Mouse (Mus musculus) cerebellum, adult 11-12 months (tissue): ENCODE data around the gene Tcerg1l.

Experiments
- DNase-seq: peaks from one replicate; pipeline ENCODE4 v3.0.0; 2022

Gene Tcerg1l

GRCm38 (mm10) chr7:138356655-138357449, 40.7 kb downstream of the Tcerg1l start:
- no peak for DNase-seq

GRCm38 (mm10) chr7:138345451-138345850, 52.1 kb downstream of the Tcerg1l start:
- DNase-seq = no peak

DNA sequence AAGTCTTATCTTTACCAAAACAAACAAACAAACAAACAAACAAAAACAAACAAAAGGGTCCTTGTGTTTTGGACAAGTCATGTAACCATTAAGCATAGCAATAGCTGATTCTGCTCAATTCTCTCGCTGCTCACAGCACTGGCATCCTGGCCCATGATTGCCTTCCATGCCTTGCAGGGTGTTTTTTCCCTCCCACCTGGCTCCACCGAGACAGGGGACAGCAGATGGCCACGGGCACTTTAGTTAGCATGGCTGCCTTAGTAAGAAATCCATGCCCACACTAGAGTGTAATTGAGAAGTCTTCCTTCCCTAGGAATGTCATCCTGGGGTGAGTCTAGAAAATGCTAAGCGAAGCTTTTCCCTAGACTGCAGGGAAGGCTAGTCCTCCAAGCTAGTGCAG, 59.1 kb downstream of the Tcerg1l start:
- DNase-seq = no peak

DNA sequence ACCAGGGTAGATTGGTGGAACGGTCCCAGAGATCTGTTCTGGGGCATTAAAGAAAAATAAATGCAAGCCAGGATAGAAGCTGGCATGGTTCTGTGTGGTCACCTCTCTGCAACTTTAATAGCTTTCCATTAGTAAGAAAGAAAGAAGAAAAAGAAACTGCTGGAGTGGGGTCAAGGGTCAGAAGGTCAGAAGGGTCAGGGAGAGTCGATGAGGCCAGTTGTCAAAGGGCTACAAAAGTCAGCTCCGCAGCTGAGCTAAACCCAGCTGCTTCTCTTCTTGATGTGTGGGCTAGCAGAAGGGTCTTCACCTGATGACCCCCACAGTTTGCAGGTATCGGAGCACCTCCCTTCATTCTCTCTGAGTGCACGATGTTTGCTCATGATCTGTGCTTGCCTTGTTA, 59.6 kb downstream of the Tcerg1l start:
- DNase-seq = no peak

- DNase-seq = no peak
These were observed 64.9 kb downstream of the Tcerg1l start for GRCm38 (mm10) chr7:138332504-138333168.

DNA sequence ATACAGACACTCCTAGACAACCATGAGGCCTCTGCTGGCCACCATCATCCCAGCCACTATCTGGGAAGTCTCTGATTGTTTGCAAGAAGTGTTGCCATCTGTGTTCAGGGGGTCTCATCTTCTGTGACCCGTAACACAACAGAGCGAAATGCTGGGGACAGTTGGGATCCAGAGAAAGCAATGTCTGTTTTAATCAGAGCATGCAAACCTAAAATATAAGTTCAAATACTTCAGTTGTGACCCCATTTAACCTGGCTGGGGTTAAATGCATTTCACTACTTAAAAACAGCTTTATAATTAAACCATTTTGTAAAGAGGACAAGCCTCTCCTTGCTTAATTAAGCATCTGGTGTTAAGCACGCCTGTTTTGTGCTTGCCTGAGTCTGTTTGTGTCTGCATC, 66.3 kb downstream of the Tcerg1l start:
- no peak for DNase-seq

DNA sequence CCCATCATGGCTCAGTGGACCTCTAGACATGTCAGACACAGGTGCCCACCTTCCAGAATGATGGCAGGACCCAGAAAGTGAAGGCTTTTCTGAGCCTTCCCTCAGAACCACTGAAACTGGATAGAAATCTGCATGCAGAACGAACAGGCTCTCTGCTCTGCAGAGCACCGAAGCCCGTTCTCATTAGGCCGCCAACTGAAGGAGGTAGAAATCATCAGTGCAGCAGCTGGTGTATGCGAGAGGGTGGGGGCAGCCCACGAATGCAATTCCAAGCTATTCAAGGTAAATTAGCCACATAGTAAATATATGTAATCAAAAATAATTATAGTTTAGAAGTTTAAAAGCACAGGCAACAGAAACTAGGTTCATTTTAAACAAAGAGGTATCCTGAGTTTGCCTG, 68.9 kb downstream of the Tcerg1l start:
- DNase-seq = no peak

GRCm38 (mm10) chr7:138326760-138327159, 70.8 kb downstream of the Tcerg1l start:
- DNase-seq = no peak

DNA sequence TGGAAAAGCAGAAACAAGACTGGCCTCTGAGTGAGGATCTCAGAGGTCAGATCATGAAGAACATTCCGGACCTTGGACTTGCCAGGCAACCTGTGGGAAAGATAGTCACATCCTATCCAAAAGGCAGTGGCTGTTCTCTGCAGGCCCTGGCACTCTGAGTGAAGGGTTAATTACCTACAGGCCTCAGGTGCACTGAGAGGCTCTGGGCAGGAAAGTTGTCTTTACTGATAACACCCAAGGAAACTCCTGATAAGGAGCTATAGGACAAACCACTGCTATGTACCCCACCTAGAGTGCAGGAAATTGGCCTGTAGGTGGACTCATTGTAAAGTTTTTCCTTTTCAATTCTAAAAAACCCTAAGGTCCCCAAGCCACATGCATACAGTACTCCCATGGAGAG, 83.8 kb downstream of the Tcerg1l start:
- DNase-seq = no peak

DNA sequence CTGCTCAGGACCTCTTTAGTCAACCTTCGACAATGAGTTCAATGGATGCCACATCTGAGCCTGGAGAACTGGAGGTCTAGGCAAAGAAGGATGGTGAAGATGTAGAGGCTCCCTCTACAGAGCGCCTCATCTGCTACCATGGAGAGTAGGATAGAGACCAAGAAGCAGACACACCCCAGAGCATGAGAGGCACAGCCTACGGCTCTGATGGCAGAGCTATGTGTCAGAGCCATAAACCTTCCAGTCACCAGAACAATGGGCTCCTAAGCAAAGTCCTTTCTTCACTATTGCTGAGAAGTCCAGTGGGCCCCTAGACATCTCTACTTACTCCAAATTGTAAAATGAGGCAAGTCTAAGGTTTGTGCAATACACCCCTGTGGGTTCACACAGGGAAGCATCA, 91.4 kb downstream of the Tcerg1l start:
- no peak for DNase-seq

- no peak for DNase-seq
These were observed 112.7 kb downstream of the Tcerg1l start for GRCm38 (mm10) chr7:138284790-138285189.

DNA sequence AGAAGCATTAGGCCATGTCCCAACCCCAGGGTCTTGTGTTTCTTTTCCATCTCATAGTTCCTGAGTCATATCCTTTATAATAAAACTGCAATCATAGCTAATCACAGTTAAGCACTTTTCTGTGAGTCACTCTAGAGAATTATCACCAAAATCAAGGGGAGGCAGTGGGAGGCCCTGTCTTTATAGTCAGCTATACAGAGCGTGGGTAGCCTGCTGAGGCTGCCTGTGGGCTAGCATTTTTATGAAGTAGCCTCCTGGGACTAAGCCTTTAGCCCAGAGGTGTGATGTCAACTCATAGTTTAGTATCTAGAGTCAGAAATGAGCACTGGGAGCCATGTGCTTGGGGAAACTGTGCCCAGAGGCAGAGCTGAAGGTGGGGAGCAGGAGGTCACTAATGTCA, 122.3 kb downstream of the Tcerg1l start:
- no peak for DNase-seq

- no peak for DNase-seq
These were observed 126.2 kb downstream of the Tcerg1l start for GRCm38 (mm10) chr7:138271328-138271727.

DNA sequence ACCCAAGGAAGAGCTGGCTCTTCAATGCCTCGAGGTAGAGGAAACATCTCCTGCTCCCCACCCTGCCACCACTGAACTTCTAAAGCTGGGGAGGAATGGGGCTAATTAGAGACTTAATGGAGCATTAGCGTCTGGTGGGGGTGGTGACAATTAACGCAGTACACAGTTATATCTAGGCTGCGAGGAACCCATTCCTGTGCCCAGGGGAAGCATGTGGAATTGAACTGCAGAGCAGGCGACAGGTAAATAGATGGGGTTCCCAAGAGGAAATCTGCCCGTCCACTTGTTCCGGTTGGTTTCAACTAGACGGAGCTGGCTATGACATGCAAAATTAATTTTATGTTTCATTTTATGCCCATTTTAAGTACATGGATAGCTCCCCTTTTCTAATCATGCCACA, 128.1 kb downstream of the Tcerg1l start:
- no peak for DNase-seq

DNA sequence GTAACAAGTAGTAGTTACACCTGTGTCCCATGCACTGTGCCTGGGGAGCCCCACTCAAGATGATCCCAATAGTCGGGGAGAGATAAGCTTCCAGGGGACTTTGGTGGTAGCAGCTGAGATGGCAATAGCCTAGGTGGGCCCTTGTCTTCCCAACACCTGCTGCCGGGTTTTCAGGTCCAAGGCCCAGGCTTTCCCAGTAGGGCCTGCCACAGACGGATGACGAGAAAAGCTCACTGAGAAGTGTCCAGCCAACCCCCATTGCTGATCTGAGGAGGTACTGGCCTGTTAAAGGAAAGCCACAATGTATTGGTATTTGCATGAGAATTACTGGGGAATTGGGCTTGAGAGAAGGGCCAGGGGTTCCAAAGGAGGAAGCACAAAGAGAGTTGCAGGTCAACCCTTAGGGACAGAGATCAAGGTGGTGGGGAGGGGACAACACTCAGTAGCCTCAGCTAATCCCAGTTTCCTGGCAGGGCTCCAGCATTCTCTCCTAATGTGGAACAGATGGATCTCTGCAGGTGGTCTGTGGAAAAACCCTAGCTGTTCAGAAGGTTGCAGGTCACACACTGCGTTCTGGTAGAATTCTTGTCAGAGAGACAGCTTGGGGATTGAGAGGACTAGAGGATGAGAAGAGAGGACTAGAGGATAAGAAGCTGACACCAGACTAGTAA, 129.4 kb downstream of the Tcerg1l start:
- peak; percentile 89 for DNase-seq

GRCm38 (mm10) chr7:138248612-138249011, 148.9 kb downstream of the Tcerg1l start:
- DNase-seq = no peak

DNA sequence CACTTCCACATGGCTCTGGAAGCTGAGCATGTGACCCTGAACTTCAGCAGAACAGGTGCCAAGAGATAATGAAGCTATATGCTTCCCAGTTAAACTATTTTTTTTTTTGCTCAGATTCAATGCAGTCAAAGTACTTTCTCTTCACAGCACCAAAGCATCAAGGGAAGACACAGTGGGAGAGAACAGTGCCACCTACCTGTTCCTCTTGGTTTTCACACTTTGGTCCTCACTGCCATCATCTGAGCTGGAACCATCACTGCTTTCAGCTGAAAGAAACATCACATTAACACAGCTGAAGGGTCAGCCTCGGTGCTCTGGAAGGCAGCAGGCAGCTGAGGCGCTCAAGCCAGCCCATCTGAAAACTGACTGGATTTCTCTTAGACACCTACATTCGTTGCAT, 149.4 kb downstream of the Tcerg1l start:
- DNase-seq = no peak

DNA sequence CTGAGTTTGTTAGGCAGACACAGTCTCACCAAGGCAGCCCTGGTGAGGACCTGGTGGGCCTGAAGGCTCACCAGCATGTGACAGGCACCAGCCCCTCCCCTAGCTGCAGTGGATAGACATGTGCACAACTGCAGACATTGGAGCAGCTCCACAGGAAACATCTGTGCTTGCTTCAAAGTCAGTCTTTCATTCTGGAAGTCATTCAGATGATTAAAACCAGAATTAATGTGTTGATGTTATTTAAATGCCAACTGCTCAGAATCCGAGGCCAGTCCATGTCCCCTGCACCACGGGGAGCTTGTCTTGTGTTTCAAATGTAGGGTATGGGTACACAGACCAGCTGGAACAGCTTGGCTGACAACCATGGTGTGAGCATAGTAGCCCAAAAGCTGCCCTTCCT, 150.8 kb downstream of the Tcerg1l start:
- no peak for DNase-seq

DNA sequence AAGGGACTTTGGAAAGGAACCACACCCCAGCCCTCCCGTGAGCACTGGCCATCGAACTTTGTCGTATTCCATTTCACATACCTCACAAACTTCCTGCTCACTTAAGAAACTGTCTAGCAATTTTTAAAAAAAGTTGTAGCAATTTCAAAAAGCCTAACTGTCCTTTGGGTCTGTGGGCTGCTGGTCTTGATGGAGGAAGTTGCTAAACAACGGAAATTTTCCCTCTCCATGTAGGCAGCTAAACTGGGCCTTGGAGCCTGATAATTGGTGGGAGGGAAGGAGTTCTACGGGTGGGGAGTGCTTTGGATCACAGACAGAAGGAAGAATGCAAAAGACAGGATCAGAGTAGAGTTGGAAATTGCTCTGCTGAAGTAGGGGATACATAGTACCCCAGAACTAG, 155.3 kb downstream of the Tcerg1l start:
- no peak for DNase-seq

- no peak for DNase-seq
These were observed 159.8 kb downstream of the Tcerg1l start for GRCm38 (mm10) chr7:138237708-138238225.

DNA sequence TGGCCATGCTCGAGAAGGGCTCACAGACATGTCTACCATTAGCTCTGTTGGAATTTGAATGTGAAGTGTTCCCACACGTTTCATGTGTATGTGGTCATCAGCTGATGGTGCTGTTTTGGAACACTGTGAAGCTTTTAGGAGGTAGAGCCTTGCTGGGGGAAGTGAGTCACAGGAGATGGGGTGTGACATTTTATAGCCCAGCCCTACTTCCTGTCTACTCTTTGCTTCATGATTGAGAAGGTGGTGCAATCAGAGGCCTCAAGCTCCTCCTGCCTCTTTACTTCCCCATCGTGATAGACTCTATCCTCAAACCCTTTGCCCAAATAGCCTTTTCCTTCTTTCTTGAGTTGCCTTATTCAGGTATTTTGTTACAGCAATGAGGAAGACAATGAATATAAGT, 173.3 kb downstream of the Tcerg1l start:
- no peak for DNase-seq

DNA sequence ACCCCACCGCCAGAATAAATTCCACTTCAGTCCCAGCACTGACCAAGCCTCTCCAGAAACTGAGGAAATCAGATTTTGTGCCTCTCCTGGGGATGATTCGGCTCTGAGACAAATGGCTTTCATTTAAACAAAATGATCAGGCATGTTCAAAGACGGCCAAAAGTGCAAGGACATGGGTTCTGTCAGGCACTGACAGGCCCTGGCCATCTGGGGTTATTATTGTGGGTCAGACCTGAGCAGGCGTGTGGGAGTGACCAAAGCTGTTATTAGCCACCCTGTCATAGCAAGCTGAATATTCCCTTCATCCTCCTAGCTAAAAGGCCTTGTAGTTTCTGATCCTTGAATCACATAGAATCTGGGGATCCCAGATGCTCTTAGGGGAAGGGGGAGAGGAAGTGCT, 174.6 kb downstream of the Tcerg1l start:
- no peak for DNase-seq

GRCm38 (mm10) chr7:138217556-138218098, 179.9 kb downstream of the Tcerg1l start:
- peak; percentile 27 for DNase-seq
